Mouse (Mus musculus) heart, adult 2 months (tissue): Measurements from ENCODE around the gene Tm7sf3.

ENCODE experiments used
- CTCF ChIP-seq: fragments of 200-600 bp; IDR thresholded peaks from 2 replicates; pipeline ENCODE4 v1.8.1; 2022; ENCODE audit warnings: antibody characterized with exemption, mild to moderate bottlenecking, moderate library complexity
- POLR2A ChIP-seq: fragments of 200-500 bp; IDR thresholded peaks from 2 replicates; pipeline ENCODE4 v1.6.1; 2011; ENCODE audit warnings: mild to moderate bottlenecking, low read depth, low read length, control low read depth; ENCODE audit not compliant: insufficient read depth

DNA sequence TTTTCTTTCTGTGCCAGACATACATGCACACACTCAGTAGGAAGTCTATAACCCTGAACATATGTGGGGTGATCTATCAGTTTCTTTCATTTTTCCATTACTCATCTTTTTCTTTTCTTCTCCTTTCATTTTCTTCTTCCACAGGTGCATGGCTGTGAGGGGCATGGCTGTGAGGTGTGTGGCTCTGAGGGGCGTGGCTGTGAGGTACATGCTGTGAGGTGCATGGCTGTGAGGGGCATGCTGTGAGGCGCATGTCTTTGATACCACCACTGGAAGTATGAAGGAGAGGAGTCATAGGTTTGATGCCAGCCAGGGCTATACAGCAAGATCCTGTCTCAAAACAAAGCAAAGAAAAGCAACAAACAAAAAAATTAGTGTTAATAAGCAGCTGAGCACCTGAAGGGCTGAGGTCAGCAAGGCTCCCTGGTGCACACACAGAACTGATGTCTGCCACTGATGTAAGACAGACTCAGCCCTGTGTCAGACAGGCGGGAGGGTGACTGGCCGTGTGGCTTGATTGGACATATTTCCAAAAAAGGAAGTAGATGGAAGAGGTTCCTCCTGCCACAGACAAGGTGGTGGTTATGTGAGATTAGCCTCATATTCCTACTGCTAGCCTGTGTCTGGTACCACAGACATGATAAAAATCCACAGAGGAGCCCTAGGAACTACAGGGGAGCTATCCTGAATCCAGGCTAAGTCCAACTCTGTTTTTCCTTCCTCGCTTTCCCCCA lies 44.0 kb upstream of the Tm7sf3 start:
- no peak for TF ChIP-seq POLR2A
- TF ChIP-seq CTCF: no peak
